Mouse (Mus musculus) liver, embryonic 16.5 days (tissue): ENCODE data around the gene Thbs1. TPM values are rescaled to one million over a fixed set of nuclear protein-coding genes. Genes with fewer than 3 reads are reported as not detected.

Source experiments
- ATAC-seq: fragments of 200-750 bp; cut with Nextera tagmentation; 2 replicates; pipeline ENCODE4 v1.8.0; 2017; ENCODE audit warnings: low read depth, mild to moderate bottlenecking, moderate number of reproducible peaks, moderate library complexity
- H3K27ac ChIP-seq: fragments of 300-500 bp; sonication (generic); 2 replicates; pipeline ENCODE4 v1.5.1; 2014; ENCODE audit warnings: mild to moderate bottlenecking, low read length
- H3K27me3 ChIP-seq: fragments of 300-500 bp; sonication (generic); 2 replicates; pipeline ENCODE4 v1.6.1; 2014; ENCODE audit warnings: low read depth, low read length, mixed read lengths; ENCODE audit not compliant: control insufficient read depth, insufficient read depth
- H3K36me3 ChIP-seq: fragments of 300-500 bp; sonication (generic); 2 replicates; pipeline ENCODE4 v1.6.1; 2014; ENCODE audit warnings: mild to moderate bottlenecking; ENCODE audit not compliant: control insufficient read depth, insufficient read depth
- H3K4me1 ChIP-seq: fragments of 300-500 bp; sonication (generic); 2 replicates; pipeline ENCODE4 v1.6.1; 2014; ENCODE audit warnings: low read depth, low read length, mixed read lengths; ENCODE audit not compliant: control insufficient read depth
- H3K4me2 ChIP-seq: fragments of 300-500 bp; sonication (generic); 2 replicates; pipeline ENCODE4 v1.6.1; 2014; ENCODE audit warnings: low read depth, low read length, mixed read lengths
- H3K4me3 ChIP-seq: fragments of 300-500 bp; sonication (generic); 2 replicates; pipeline ENCODE4 v1.5.1; 2014; ENCODE audit warnings: low read depth, mild to moderate bottlenecking, low read length
- H3K9ac ChIP-seq: fragments of 300-500 bp; sonication (generic); 2 replicates; pipeline ENCODE4 v1.6.1; 2014; ENCODE audit warnings: low read depth, low read length
- H3K9me3 ChIP-seq: fragments of 300-500 bp; sonication (generic); replicated peaks from 2 replicates; pipeline ENCODE4 v1.6.1; 2016; ENCODE audit warnings: low read length; ENCODE audit not compliant: control insufficient read depth
- WGBS: fragments of 180-500 bp; shearing (Covaris S2); extraction: QIAGEN DNeasy Blood & Tissue Kit; methylation state at CpG from one replicate; pipeline ENCODE4 v1.1.7; 2014; ENCODE audit not compliant: insufficient replicate concordance; 5-methylcytosine and 5-hydroxymethylcytosine counted together
- polyA plus RNA-seq: library from polyadenylated mRNA; unstranded; fragments of >200 nt; fragmentation: Nextera tagmentation; extraction: Ambion mirVana; gene quantifications from 2 replicates; pipeline ENCODE4 v1.2.1, GENCODE M21; 2015

Gene Thbs1
- polyA plus RNA-seq, 1 experiment from 2014 or later = 31.7 TPM

GRCm38 (mm10) chr2:118111116-118111487 lies 574 bp upstream of the Thbs1 start:
- 1% methylated on average over 16 of the region's 16 CpGs for WGBS
- peak overlapping the region; percentile 53; the same call in 1 of the 2 replicates for H3K27ac ChIP-seq
- peak overlapping the region; percentile 54 for H3K4me3 ChIP-seq
- H3K9me3 ChIP-seq = no peaks in the 10 kb centered on the region
- peaks cover 2% of the 10 kb centered on the region; the same call in 1 of the 2 replicates for H3K27me3 ChIP-seq
- H3K4me2 ChIP-seq = peak overlapping the region; percentile 73
- peak; percentile 47; the same call in 1 of the 2 replicates for ATAC-seq
- no peaks in the 10 kb centered on the region for H3K4me1 ChIP-seq
- H3K9ac ChIP-seq = peak overlapping the region; percentile 34; the same call in 1 of the 2 replicates
- H3K36me3 ChIP-seq = no peaks in the 10 kb centered on the region

- no peak overlapping the region for H3K9ac ChIP-seq
- H3K4me1 ChIP-seq = no peaks in the 10 kb centered on the region
- H3K36me3 ChIP-seq = no peaks in the 10 kb centered on the region
- no peak overlapping the region for H3K27ac ChIP-seq
- WGBS = 19% methylated on average over 5 of the region's 5 CpGs
- peak overlapping the region; percentile 54; the same call in 1 of the 2 replicates for H3K4me3 ChIP-seq
- no peak for ATAC-seq
- no peak overlapping the region for H3K4me2 ChIP-seq
- H3K27me3 ChIP-seq = peaks cover 2% of the 10 kb centered on the region; the same call in 1 of the 2 replicates
- H3K9me3 ChIP-seq = no peaks in the 10 kb centered on the region
Observed at GRCm38 (mm10) chr2:118112438-118112837, 762 bp downstream of the Thbs1 start.

GRCm38 (mm10) chr2:118112846-118113479 lies 1.3 kb downstream of the Thbs1 start:
- H3K4me2 ChIP-seq = no peak overlapping the region
- H3K36me3 ChIP-seq = no peaks in the 10 kb centered on the region
- no peak for ATAC-seq
- H3K27me3 ChIP-seq = peaks cover 2% of the 10 kb centered on the region; the same call in 1 of the 2 replicates
- WGBS = 60% methylated on average over 21 of the region's 21 CpGs
- H3K9ac ChIP-seq = no peak overlapping the region
- no peak overlapping the region for H3K27ac ChIP-seq
- peak overlapping the region; percentile 37 for H3K4me3 ChIP-seq
- H3K9me3 ChIP-seq = no peaks in the 10 kb centered on the region
- H3K4me1 ChIP-seq = no peaks in the 10 kb centered on the region

- no peak for ATAC-seq
- H3K27ac ChIP-seq = no peak overlapping the region
- H3K36me3 ChIP-seq = no peaks in the 10 kb centered on the region
- H3K4me1 ChIP-seq = no peaks in the 10 kb centered on the region
- 37% methylated on average over 8 of the region's 8 CpGs for WGBS
- H3K9me3 ChIP-seq = no peaks in the 10 kb centered on the region
- no peak overlapping the region for H3K9ac ChIP-seq
- H3K4me3 ChIP-seq = peak overlapping the region; percentile 37
- H3K4me2 ChIP-seq = no peak overlapping the region
- H3K27me3 ChIP-seq = peaks cover 2% of the 10 kb centered on the region; the same call in 1 of the 2 replicates
Observed at GRCm38 (mm10) chr2:118113808-118114524, 2.3 kb downstream of the Thbs1 start.

- 68% methylated on average over 10 of the region's 10 CpGs for WGBS
- ATAC-seq = no peak
- Histone ChIP-seq H3K27me3 (peaks cover 2% of the 10 kb centered on the region; the same call in 1 of the 2 replicates), H3K4me2 (no peak overlapping the region), H3K27ac (no peak overlapping the region), H3K9me3 (no peaks in the 10 kb centered on the region), H3K36me3 (no peaks in the 10 kb centered on the region), H3K9ac (no peak overlapping the region), H3K4me1 (no peaks in the 10 kb centered on the region), H3K4me3 (peak overlapping the region; percentile 8; the same call in 1 of the 2 replicates)
Observed at GRCm38 (mm10) chr2:118114671-118115070, 3.0 kb downstream of the Thbs1 start.

GRCm38 (mm10) chr2:118115647-118116046 lies 4.0 kb downstream of the Thbs1 start:
- 55% methylated on average over 7 of the region's 7 CpGs for WGBS
- H3K36me3 ChIP-seq = no peaks in the 10 kb centered on the region
- ATAC-seq = no peak

GRCm38 (mm10) chr2:118116180-118116579 lies 4.5 kb downstream of the Thbs1 start:
- Histone ChIP-seq H3K4me2 (no peak overlapping the region), H3K36me3 (no peaks in the 10 kb centered on the region), H3K9ac (no peak overlapping the region), H3K27me3 (peaks cover 2% of the 10 kb centered on the region; the same call in 1 of the 2 replicates), H3K27ac (no peak overlapping the region), H3K9me3 (no peaks in the 10 kb centered on the region), H3K4me3 (no peak overlapping the region), H3K4me1 (no peaks in the 10 kb centered on the region)
- no peak for ATAC-seq
- 44% methylated on average over 2 of the region's 2 CpGs for WGBS

More at GRCm38 (mm10) chr2:118115647-118116046, 4.0 kb downstream of the Thbs1 start:
- no peak overlapping the region for H3K4me3 ChIP-seq
- H3K27ac ChIP-seq = no peak overlapping the region
- peaks cover 2% of the 10 kb centered on the region; the same call in 1 of the 2 replicates for H3K27me3 ChIP-seq
- no peaks in the 10 kb centered on the region for H3K9me3 ChIP-seq
- no peaks in the 10 kb centered on the region for H3K4me1 ChIP-seq
- H3K9ac ChIP-seq = no peak overlapping the region
- H3K4me2 ChIP-seq = no peak overlapping the region

- Histone ChIP-seq H3K4me3 (no peak overlapping the region), H3K36me3 (no peaks in the 10 kb centered on the region), H3K4me2 (no peak overlapping the region), H3K9ac (no peak overlapping the region), H3K4me1 (no peaks in the 10 kb centered on the region), H3K9me3 (no peaks in the 10 kb centered on the region), H3K27ac (no peak overlapping the region), H3K27me3 (peaks cover 2% of the 10 kb centered on the region; the same call in 1 of the 2 replicates)
- no peak for ATAC-seq
- 43% methylated on average over 3 of the region's 3 CpGs for WGBS
Observed at GRCm38 (mm10) chr2:118116754-118117290, 5.1 kb downstream of the Thbs1 start.
